Mouse (Mus musculus): ENCODE results near the gene Ucn. TPM values are rescaled to one million over a fixed set of nuclear protein-coding genes. Genes with fewer than 3 reads are reported as not detected.
A peak's percentile ranks its signal among the peaks of the same experiment; 100 is the strongest.

The Ucn gene
- not detected in 2 replicates for polyA plus RNA-seq (2012; rRNA removed)

- DNase-seq (ENCODE audit: low read depth) = no peak
These were observed at the start of gene Ucn for GRCm38 (mm10) chr5:31138241-31138967. TSS of gene Ucn (minus strand) at chr5:31138829.

DNA sequence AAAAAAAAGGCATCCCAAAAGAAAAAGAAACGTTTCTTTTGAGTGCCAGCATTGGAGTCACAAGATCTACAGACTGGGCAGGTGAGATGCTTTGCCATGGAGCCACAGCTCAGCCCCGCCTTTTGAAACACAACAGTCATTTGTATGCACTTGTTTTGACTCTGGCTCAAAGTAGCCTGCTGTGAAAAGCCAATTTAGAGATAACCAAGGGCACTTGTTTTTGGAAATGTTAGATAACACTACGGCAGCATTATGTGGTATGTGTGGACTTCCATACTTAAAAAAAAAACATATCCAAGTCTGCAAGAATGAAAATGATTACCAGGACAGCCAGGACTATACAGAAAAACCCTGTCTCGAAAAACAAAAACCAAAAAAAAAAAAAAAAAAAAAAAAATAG, 45.0 kb upstream of the Ucn start:
- DNase-seq (ENCODE audit: low read depth) = no peak

GRCm38 (mm10) chr5:31181183-31181770, 42.6 kb upstream of the Ucn start:
- no peak for DNase-seq (ENCODE audit: low read depth)

- DNase-seq (ENCODE audit: low read depth) = peak; percentile 63
These were observed 41.4 kb upstream of the Ucn start, which contains the start of the genes Gm29609 and Gtf3c2 for GRCm38 (mm10) chr5:31179766-31180630. TSS of gene Gm29609 (minus strand) at chr5:31179911. TSS of gene Gtf3c2 (minus strand) at chr5:31180144.

- DNase-seq (ENCODE audit: low read depth) = no peak
These were observed 40.7 kb upstream of the Ucn start for GRCm38 (mm10) chr5:31179301-31179765.

DNA sequence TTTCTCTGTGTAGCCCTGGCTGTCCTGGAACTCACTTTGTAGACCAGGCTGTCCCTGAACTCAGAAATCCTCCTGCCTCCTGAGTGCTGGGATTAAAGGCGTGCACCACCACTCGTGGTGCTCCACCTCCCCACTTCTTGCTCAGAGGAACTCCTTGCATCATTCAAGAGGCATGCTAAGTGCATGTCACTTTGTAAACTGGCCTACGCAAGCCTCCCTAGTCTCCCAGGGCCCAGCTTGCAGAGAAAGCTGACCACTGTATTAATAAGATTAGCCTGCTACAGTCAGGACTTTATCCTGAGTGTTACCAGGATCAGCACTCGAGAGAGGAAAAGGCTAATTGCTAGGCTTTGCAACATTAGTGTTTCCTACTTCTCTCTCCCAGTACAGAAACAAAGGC, 30.0 kb upstream of the Ucn start:
- DNase-seq (ENCODE audit: low read depth) = no peak

- DNase-seq (ENCODE audit: low read depth) = no peak
These were observed 26.2 kb upstream of the Ucn start for GRCm38 (mm10) chr5:31164878-31165277.

DNA sequence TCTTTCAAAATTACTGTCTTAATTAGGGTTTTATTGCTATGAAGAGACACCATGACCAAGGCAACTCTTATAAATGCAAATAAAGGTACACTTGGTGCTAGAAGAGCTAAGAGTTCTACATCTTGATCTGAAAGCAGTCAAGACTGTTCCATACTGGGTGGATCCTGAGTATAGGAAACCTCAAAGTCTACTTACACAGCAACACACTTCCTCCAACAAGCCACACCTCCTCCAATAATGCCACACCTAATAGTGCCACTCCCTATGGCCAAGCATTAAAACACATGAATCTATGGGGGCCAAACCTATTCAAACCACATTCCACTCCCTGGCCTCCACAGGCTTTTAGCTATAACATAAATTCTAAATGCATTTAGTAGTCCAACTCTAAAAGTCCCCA, 23.8 kb upstream of the Ucn start:
- DNase-seq (ENCODE audit: low read depth) = no peak

- peak; percentile 75 for DNase-seq (ENCODE audit: low read depth)
These were observed 15.5 kb upstream of the Ucn start, which contains the start of gene Mpv17 for GRCm38 (mm10) chr5:31154152-31154553. TSS of gene Mpv17 (minus strand) at chr5:31154251.

DNA sequence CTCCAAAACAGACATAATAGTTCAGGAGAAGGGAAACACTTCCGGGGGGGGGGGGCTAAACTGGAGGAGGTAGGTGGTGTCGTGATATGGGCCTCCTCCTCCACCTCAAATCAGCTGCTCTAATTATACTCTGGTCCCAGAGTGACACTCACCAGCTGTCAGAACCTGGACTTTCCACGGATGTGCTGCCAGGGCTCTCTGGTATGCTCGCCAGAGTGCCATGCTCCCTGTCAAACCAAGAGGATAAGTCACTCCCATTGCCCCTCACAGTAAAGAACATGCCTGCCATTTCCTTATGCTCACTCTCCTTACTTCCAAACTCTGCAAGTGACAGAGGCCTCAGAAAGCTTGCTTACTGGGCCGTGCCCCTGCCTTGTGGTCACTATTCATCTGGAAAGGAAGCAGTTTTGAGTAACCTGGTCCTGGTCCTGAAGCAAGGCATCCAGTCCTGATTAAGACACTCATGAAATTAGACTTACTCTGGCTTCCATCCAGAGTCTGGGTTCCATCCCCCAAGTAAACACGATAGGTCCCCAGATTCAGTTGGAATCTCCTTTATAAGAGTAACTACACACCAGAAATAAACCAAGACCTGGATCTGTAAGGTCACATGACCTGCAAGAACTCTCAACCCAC, 15.0 kb upstream of the Ucn start:
- no peak for DNase-seq (ENCODE audit: low read depth)

GRCm38 (mm10) chr5:31151746-31152145, 13.1 kb upstream of the Ucn start:
- DNase-seq (ENCODE audit: low read depth) = no peak

DNA sequence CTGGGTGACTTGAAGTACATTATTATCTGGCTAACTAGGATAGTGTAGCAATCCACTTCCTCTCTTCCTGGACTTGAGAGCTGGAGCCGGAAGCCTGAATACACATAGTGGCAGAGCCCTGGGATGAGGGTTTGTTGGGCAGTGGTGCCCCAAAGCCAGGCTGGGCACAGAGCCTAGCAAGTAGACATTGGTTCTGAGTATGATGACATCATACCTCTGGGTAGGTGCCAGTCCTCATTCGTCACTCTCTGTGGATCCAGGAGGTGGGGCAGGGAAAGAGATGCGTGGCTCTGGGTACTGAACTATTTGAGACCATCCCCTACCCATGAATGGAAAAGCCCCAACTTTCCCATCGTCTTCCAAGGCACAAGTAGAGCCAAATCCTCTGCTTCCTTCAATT, 11.2 kb upstream of the Ucn start:
- DNase-seq (ENCODE audit: low read depth) = no peak

- DNase-seq (ENCODE audit: low read depth) = no peak
These were observed 368 bp upstream of the Ucn start for GRCm38 (mm10) chr5:31138968-31139425.

DNA sequence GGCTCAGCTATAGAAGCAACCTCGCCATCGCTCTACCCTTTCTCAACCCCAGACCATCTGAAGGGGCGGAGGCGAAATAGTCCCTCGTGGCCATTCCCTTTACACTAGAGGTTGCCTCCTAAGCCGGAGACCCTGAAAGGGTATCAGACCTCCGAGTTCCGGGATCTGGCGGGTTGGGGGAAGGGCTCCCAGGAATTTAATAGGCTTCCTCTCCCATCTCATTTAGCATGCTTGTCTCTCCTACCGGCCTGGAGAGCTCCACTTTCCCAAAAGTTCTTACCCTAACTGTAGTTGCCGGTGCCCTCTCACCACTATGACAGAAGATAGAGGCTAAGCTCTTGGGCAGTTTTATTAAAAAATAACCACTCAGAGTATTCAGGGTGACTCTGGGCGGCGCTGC, 971 bp downstream of the Ucn start:
- DNase-seq (ENCODE audit: low read depth) = no peak

- no peak for DNase-seq (ENCODE audit: low read depth)
These were observed 1.8 kb downstream of the Ucn start for GRCm38 (mm10) chr5:31136730-31137424.

DNA sequence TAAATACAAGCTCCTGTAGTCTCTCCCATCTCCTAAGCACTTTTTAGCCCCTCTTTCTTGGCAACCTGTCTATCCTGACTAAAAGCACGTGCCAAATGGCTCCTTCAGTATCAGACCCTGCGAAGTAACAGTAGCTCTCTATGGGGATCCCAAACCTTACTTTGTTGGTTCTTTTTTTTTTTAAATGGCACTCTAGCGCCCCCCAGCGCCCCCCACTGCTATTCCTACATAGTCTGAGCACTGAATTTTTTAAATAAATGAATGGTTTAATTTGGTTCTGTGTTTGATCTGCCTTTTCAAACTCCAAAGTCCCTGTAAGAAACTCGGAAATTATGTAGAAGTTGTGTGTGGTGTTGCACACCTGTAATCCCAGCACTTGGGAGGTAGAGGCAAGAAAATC, 12.6 kb downstream of the Ucn start:
- no peak for DNase-seq (ENCODE audit: low read depth)

DNA sequence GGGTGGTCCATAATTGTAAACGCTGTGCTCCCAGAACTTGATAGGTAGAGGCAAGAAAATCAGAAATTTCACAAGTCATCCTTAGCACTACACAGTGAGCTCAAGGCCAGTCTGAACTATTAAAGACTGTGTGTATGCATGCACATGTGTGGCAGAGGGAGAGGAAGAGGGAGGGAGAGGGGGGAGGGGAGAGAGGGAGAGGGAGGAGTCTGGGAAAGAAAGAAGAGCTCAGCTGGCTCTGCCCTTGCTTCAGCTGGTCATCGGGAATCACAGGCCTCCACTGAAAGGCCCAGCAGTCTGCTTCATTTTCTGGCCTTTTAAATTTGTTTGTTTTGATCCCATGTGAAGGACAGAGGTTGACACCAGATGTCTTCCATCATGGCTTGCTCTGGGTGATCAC, 15.1 kb downstream of the Ucn start:
- no peak for DNase-seq (ENCODE audit: low read depth)

DNA sequence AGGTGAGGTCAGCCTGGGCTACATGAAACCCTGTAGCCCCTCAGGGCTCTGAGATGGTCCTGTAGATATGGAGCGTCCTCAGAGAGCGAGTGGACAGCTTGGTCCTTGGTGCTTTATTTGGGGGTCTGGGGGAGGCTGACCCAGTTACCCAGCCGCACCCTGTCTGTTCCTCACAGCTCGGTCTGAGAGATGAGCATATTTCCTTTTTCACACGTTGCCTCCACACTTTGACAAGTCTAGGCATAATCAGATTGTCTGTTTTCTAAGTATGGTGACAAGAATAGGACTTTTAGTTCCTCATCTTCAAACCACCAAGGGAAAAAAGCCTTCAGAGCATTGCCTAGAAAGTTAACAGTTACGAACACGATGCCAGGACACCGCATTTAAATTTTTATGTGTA, 17.5 kb downstream of the Ucn start:
- no peak for DNase-seq (ENCODE audit: low read depth)

- no peak for DNase-seq (ENCODE audit: low read depth)
These were observed 21.7 kb downstream of the Ucn start for GRCm38 (mm10) chr5:31116912-31117311.

DNA sequence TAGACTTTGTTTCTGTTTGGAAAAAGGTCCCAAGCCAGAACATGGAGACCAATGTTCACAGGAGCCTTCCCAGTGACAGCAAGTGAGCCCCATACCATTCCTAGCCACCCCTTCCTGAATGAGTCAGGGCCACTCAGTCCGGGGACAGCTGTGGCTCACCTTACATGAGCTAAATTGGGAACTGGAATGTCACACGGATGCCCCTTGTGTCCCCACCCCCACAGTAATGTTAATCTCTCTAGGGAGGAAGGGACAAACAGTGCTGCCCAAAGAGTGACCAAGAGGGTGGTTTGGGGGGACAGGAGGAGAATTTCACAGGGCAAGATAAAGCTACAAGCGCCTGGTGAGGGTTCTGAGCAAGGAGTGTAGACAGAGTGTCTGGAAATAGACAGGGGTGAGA, 22.3 kb downstream of the Ucn start, which contains the start of gene Trim54:
TSS of gene Trim54 (plus strand) at position 359 of the 400 bp plus-strand sequence.
- DNase-seq (ENCODE audit: low read depth) = no peak

GRCm38 (mm10) chr5:31110781-31111180, 27.8 kb downstream of the Ucn start:
- DNase-seq (ENCODE audit: low read depth) = no peak
